Mouse (Mus musculus) gastrocnemius, postnatal 10 days (tissue): ENCODE measurements at regions not wholly inside any gene's neighbourhood (a gene's known extent, or its start where the extent isn't known, plus 50 kb on each side); places are given as distances from the start of the nearest gene placed in this dataset.

ENCODE experiments used
- DNase-seq: peaks from one replicate; pipeline ENCODE4 v3.0.0; 2021; ENCODE audit warnings: mixed read lengths

- DNase-seq = no peak
Observed at GRCm38 (mm10) chr11:63290618-63291017, 161.8 kb downstream of the Pmp22 start.

GRCm38 (mm10) chr11:63293485-63293884, 164.7 kb downstream of the Pmp22 start:
- no peak for DNase-seq

DNA sequence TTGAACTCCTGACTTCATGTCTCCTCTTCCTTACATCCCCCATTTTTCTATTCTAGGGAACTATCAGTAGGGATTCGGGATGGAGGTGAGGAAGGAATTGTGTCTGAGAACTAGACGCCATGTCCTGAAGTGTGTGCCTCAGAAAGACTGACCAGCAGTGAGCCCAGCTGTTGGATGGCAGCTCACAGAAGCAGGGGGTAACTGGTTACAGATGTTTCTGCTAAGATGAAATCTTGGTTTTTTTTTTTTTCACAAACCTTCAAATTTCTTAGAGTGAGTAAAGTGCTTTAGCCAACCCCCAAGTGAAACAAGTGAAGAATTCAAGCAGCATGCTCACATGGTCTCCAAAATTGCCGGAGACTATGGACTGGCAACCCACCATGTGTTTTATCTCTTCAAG, 165.7 kb downstream of the Pmp22 start:
- DNase-seq = no peak

GRCm38 (mm10) chr11:63296476-63296875, 167.7 kb downstream of the Pmp22 start:
- DNase-seq = no peak

GRCm38 (mm10) chr11:63299712-63300581, 171.2 kb downstream of the Pmp22 start:
- DNase-seq = no peak

- no peak for DNase-seq
Observed at GRCm38 (mm10) chr11:63325166-63325565, 196.4 kb downstream of the Pmp22 start.

DNA sequence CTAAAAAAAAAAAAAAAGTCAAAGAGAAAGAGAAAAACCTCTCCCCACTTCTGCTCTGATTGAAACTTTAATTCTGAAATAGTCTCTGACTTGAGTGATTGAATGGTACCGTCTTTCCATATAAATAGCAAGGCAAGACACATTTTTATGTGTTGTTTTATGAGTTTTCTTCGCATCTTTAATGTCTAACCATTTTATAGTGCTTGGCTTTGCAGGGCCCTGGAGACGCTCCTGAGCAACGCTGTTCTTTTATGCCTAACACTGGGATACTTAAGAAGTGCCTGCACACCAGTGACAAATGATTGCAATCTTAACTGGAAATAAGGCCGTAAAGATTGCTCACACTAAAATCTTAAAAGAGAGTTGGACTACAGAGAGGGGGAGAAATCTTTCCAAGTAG, 198.1 kb downstream of the Pmp22 start:
- DNase-seq = no peak

GRCm38 (mm10) chr11:63337503-63337902, 208.7 kb downstream of the Pmp22 start:
- DNase-seq = no peak

GRCm38 (mm10) chr11:63338277-63338676, 209.5 kb downstream of the Pmp22 start:
- no peak for DNase-seq

GRCm38 (mm10) chr11:63345653-63346052, 216.9 kb downstream of the Pmp22 start:
- no peak for DNase-seq

DNA sequence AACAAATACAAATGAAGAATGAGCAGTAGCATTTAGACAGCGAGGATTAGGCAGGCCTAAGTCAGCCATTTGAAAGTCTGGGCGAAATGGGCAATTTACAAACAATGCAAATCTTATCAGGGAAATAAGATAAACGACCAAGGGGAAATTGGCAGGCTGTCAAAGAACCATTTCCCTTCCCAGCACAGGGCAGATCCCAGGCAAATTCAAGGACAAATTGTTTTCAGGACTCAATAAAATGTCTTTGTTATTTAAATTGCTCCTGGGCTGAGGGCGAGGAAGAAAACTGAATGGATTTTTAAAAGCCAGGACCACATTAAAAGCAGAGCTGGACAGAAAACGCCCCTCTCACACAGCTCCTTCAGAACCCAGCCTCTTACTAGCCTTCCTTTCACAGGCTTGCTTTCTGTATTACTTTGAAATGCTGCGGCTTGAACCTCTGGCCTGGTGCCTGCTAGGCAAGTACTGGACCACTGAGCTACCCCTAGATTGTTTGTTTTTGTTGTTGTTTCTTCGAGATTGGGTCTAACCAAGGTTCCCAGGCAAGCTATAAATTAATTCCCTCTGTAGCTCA, 221.4 kb downstream of the Pmp22 start:
- DNase-seq = no peak

DNA sequence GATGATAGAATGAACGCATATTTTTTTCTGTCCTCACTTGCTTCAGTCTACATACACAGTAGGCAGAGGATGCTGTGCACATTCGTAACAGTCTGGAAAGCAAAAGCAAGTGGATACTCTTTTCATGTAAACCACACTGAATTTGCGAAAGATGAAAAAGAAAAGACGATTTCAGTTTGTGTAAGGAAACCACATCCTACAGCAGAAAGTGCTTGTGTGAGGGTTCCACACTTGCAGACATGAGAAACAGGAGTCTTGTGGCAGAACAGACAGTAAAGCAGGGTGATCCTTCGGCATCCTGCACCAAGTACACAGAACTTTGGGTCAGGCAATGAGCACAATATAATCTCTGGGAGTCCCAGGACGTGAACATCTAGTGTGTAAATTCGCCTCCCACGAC, 223.2 kb downstream of the Pmp22 start:
- DNase-seq = no peak

DNA sequence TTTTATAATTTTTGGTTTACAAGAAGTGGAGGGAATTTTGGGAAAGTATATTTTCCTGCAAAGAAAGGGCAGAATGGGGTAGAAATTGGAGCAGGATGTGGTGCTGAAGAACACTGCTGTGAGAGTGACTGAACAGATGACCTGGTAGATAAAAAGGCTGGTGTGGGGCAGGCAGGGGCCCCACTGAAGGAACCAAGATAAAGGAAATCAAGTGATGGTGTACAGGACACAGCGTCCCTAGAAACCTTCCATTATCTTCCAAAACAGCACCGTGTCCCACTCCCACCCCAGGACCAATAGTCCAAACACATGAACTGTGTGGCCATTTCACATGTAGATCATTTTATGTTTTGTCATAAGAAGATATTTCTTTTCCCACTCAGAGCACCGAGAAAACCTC, 224.2 kb downstream of the Pmp22 start:
- DNase-seq = no peak

GRCm38 (mm10) chr11:63353671-63354070, 224.9 kb downstream of the Pmp22 start:
- DNase-seq = no peak

- no peak for DNase-seq
Observed at GRCm38 (mm10) chr11:63357772-63358344, 229.1 kb downstream of the Pmp22 start.

DNA sequence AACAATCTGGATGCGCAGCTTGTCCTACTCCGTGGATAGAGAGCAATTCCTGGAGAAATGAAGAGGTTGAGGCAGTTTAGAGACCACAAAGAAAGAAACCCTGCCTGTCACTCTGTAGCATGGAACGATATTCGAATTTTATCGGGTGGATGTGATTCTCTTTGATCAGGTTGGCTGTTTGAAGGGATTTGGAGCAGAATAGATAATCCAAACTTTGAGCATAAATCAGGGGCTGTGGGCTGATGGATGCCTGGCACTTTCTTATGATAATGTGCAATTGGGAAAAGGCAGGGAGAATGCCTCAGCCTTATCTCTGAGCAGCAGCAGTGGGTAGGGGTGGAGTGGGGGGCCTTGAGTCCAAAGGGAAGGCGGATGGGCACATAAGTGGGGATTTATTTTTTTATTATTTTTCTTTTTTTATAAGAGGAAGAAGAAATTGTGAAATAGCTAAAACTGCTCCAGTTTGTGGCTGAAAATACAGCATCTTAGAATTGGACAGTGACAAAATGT, 239.0 kb downstream of the Pmp22 start:
- DNase-seq = no peak

- no peak for DNase-seq
Observed at GRCm38 (mm10) chr11:63369475-63369874, 240.7 kb downstream of the Pmp22 start.

GRCm38 (mm10) chr11:63376311-63376710, 247.5 kb downstream of the Pmp22 start:
- DNase-seq = no peak

DNA sequence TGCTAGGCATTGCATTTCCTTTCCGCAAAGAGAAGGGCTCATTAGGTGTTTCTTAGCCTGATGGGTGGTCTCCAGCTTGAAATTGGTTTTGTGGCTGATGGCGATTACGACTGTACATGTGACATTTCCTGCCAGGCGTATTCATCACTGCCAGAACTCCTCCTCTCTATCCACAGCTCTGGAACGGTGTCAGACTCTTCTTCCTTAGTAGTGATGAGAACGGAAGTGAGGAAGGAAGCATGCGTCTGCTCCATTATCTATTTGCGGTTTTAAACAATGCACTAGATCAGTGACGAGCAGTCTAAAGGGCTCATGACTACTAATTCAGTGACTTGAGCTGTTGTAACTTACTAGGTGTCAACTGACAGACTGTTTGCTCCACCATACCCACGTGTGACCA, 248.2 kb downstream of the Pmp22 start:
- no peak for DNase-seq

DNA sequence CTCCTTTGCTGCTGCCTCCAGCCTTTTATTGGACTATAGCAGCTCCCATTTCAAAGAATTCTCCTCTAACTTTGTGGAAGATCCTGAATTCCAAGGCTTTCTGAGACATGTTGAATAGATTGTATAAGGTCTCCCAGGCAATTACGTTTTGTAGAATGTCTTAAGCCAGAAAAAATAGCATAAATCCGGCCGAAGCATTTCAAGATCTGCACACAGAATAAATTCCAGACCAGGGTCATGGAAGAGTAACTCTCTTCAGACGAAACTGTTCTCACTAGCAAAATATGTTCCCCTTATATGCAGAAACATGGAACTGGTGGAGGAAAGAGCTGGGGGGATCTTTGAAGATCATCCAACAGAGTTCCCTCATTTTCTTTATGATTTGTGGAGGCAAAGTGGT, 259.5 kb downstream of the Pmp22 start:
- no peak for DNase-seq

DNA sequence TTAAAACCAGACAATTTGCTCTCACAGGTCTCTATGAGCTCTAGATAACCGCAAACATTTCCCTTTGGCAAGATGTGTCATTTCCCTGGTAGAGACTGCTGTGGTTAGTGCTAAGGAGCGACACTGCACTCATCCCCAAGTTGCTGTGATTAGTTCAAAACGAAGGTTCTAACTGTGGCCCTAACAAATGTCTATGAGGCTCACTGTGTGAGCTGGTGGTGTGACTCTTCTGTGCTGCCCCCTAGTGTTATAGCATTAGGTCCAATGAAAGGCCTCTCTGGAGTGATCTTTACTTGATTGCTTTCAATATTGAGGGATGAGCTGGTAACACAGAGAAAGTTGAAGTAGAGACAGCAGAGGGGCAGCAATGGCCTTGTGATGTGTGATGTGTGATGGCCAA, 262.7 kb downstream of the Pmp22 start:
- no peak for DNase-seq

- DNase-seq = no peak
Observed at GRCm38 (mm10) chr11:63392378-63392777, 263.6 kb downstream of the Pmp22 start.

DNA sequence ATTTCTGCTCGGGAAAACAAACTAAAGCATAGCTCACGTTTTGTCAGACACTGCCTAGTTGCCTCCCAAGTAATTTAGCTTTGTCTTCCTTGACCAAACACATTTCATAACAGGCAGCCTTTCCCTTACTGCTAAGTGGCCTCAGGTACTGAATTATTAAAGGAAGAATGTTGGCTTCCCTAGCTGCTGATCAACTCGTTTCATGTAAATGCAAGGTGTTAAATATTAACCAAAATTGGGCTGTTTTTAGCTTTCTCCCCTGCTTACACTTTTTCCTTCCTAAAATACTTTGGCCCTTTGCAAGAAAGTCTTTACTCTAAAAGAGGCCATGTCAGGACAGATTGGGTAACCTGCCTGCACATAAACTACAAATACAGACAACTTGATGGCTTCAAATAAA, 265.4 kb downstream of the Pmp22 start:
- DNase-seq = no peak

DNA sequence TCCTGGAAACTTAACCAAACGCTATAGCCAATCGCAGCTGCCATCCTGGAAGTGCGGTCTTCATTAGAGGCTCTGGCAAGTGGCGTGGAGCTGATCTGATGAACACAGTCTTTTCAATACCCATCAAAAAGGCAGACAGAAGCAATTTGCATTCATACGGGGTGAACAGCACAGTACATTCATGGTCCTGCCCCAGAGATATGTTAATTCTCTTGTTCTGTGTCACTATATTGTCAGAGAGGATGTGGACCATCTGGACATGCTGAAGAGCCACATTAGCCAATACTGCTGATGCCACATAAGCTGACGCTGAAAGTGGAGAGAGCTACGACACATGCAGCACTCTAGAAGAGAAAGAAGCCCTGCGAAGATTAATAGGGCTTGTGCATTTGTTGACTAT, 267.6 kb downstream of the Pmp22 start:
- DNase-seq = no peak
